Mouse (Mus musculus) heart, adult 9 months (tissue): ENCODE results near the gene Olfr1164.

Experiments used
- DNase-seq, 2 experiments: peaks; one replicate each; pipeline ENCODE4 v3.0.0; 2022; ENCODE audit warnings: low spot score in 2 of 2

Gene Olfr1164

GRCm38 (mm10) chr2:88093866-88094265 is at the start of gene Olfr1164:
Gene Olfr1164 (minus strand): TSS chr2:88093966.
- DNase-seq: no peak

GRCm38 (mm10) chr2:88128172-88128571 is 34.4 kb upstream of the Olfr1164 start, which contains the start of gene Olfr1166:
Gene Olfr1166 (minus strand): TSS chr2:88128272.
- no peak for DNase-seq

- no peak for DNase-seq
These were observed 22.0 kb downstream of the Olfr1164 start, which contains the start of gene Olfr1163 for GRCm38 (mm10) chr2:88071730-88072129. Gene Olfr1163 (minus strand): TSS chr2:88071830.

GRCm38 (mm10) chr2:88063587-88063986 is 30.2 kb downstream of the Olfr1164 start:
- no peak for DNase-seq

GRCm38 (mm10) chr2:88051029-88051428 is 42.7 kb downstream of the Olfr1164 start, which contains the start of gene Olfr1162:
Gene Olfr1162 (minus strand): TSS chr2:88051129.
- DNase-seq: no peak
